Mouse (Mus musculus): Measurements from ENCODE around the gene BC028528. TPM values are rescaled to one million over a fixed set of nuclear protein-coding genes. Genes with fewer than 3 reads are reported as not detected.

The BC028528 gene
- polyA plus RNA-seq, 1 experiment from 2014 or later = 7.6 TPM

- Histone ChIP-seq H3K27me3 (replicated peaks; ENCODE audit: low read depth, poor library complexity, severe bottlenecking) (no peaks in the 10 kb centered on the region), H3K27ac (replicated peaks) (no peak overlapping the region), H3K36me3 (replicated peaks) (no peaks in the 10 kb centered on the region), H3K4me1 (peaks cover 33% of the 10 kb centered on the region), H3K4me3 (no peak overlapping the region), H3K9me3 (no peaks in the 10 kb centered on the region)
- no peak for DNase-seq (ENCODE audit: low spot score)
- 86% methylated on average over 4 of the region's 4 CpGs for WGBS
These were observed 4.2 kb downstream of the BC028528 start for GRCm38 (mm10) chr3:95887596-95887995.

GRCm38 (mm10) chr3:95884400-95884799, 7.4 kb downstream of the BC028528 start:
- H3K36me3 ChIP-seq (replicated peaks) = no peaks in the 10 kb centered on the region
- peaks cover 25% of the 10 kb centered on the region for H3K4me1 ChIP-seq
- 0 out of 2 replicates have a peak, but pooled peaks cover 6% of the 10 kb centered on the region for H3K27me3 ChIP-seq (replicated peaks; ENCODE audit: low read depth, poor library complexity, severe bottlenecking)
- H3K9me3 ChIP-seq = no peaks in the 10 kb centered on the region
- DNase-seq (ENCODE audit: low spot score) = no peak
- H3K27ac ChIP-seq (replicated peaks) = no peak overlapping the region
- 78% methylated on average over 5 of the region's 5 CpGs for WGBS
- no peak overlapping the region for H3K4me3 ChIP-seq

- peak; percentile 69 for DNase-seq (ENCODE audit: low spot score)
- WGBS = 2% methylated on average over 24 of the region's 24 CpGs
- 0 out of 2 replicates have a peak, but pooled peaks cover 6% of the 10 kb centered on the region for H3K27me3 ChIP-seq (replicated peaks; ENCODE audit: low read depth, poor library complexity, severe bottlenecking)
- peak overlapping the region; percentile 67 for H3K4me3 ChIP-seq
- H3K27ac ChIP-seq (replicated peaks) = peak overlapping the region; percentile 75
- H3K4me1 ChIP-seq = peaks cover 23% of the 10 kb centered on the region
- H3K36me3 ChIP-seq (replicated peaks) = peaks cover 5% of the 10 kb centered on the region
- no peaks in the 10 kb centered on the region for H3K9me3 ChIP-seq
These were observed 8.9 kb downstream of the BC028528 start for GRCm38 (mm10) chr3:95882816-95883425.

- H3K27ac ChIP-seq (replicated peaks) = peak within 1 kb of the TSS; percentile 75
- peak; percentile 96 for DNase-seq (ENCODE audit: low spot score)
- under 1% methylated on average over 66 of the region's 66 CpGs for WGBS
- 0 out of 2 replicates have a peak, but pooled peaks cover 6% of the 10 kb centered on the region for H3K27me3 ChIP-seq (replicated peaks; ENCODE audit: low read depth, poor library complexity, severe bottlenecking)
- H3K9me3 ChIP-seq = no peaks in the 10 kb centered on the region
- H3K4me1 ChIP-seq = peaks cover 23% of the 10 kb centered on the region
- peak within 1 kb of the TSS; percentile 67 for H3K4me3 ChIP-seq
- H3K36me3 ChIP-seq (replicated peaks) = peaks cover 10% of the 10 kb centered on the region
These were observed 9.6 kb downstream of the BC028528 start, which contains the start of gene Ciart for GRCm38 (mm10) chr3:95881979-95882815. Gene Ciart, minus strand, starts transcription at chr3:95882251.

GRCm38 (mm10) chr3:95879063-95879462, 12.7 kb downstream of the BC028528 start:
- DNase-seq (ENCODE audit: low spot score) = no peak
- no peaks in the 10 kb centered on the region for H3K9me3 ChIP-seq
- H3K4me1 ChIP-seq = peaks cover 23% of the 10 kb centered on the region
- 88% methylated on average over 4 of the region's 4 CpGs for WGBS
- peaks cover 14% of the 10 kb centered on the region for H3K36me3 ChIP-seq (replicated peaks)
- no peak overlapping the region for H3K27ac ChIP-seq (replicated peaks)
- no peak overlapping the region for H3K4me3 ChIP-seq
- 0 out of 2 replicates have a peak, but pooled peaks cover 6% of the 10 kb centered on the region for H3K27me3 ChIP-seq (replicated peaks; ENCODE audit: low read depth, poor library complexity, severe bottlenecking)

- H3K27ac ChIP-seq (replicated peaks) = peak overlapping the region; percentile 89
- no peak for DNase-seq (ENCODE audit: low spot score)
These were observed 19.8 kb downstream of the BC028528 start for GRCm38 (mm10) chr3:95872048-95872447.

GRCm38 (mm10) chr3:95871392-95871867, 20.4 kb downstream of the BC028528 start, which contains the start of gene Mrps21:
Gene Mrps21, minus strand, starts transcription at chr3:95871519.
- Histone ChIP-seq H3K27me3 (replicated peaks; ENCODE audit: low read depth, poor library complexity, severe bottlenecking) (no peaks in the 10 kb centered on the region), H3K9me3 (no peaks in the 10 kb centered on the region), H3K27ac (replicated peaks) (peak within 1 kb of the TSS; percentile 89), H3K4me3 (peak within 1 kb of the TSS; percentile 82), H3K36me3 (replicated peaks) (peaks cover 44% of the 10 kb centered on the region), H3K4me1 (peaks cover 18% of the 10 kb centered on the region)
- peak; percentile 91 for DNase-seq (ENCODE audit: low spot score)
- WGBS = under 1% methylated on average over 33 of the region's 33 CpGs

More at GRCm38 (mm10) chr3:95872048-95872447, 19.8 kb downstream of the BC028528 start:
- peaks cover 18% of the 10 kb centered on the region for H3K4me1 ChIP-seq
- H3K9me3 ChIP-seq = no peaks in the 10 kb centered on the region
- H3K27me3 ChIP-seq (replicated peaks; ENCODE audit: low read depth, poor library complexity, severe bottlenecking) = no peaks in the 10 kb centered on the region
- H3K4me3 ChIP-seq = peak overlapping the region; percentile 82
- WGBS = 83% methylated on average over 7 of the region's 7 CpGs
- peaks cover 39% of the 10 kb centered on the region for H3K36me3 ChIP-seq (replicated peaks)

GRCm38 (mm10) chr3:95870976-95871375, 20.8 kb downstream of the BC028528 start:
- Histone ChIP-seq H3K27me3 (replicated peaks; ENCODE audit: low read depth, poor library complexity, severe bottlenecking) (no peaks in the 10 kb centered on the region), H3K4me3 (peak overlapping the region; percentile 82), H3K27ac (replicated peaks) (peak overlapping the region; percentile 89), H3K4me1 (peaks cover 18% of the 10 kb centered on the region), H3K36me3 (replicated peaks) (peaks cover 49% of the 10 kb centered on the region), H3K9me3 (no peaks in the 10 kb centered on the region)
- no peak for DNase-seq (ENCODE audit: low spot score)
- WGBS = 7% methylated on average over 15 of the region's 15 CpGs

GRCm38 (mm10) chr3:95867408-95867807, 24.4 kb downstream of the BC028528 start:
- Histone ChIP-seq H3K4me1 (peaks cover 16% of the 10 kb centered on the region), H3K4me3 (no peak overlapping the region), H3K27ac (replicated peaks) (no peak overlapping the region), H3K36me3 (replicated peaks) (peaks cover 78% of the 10 kb centered on the region), H3K9me3 (no peaks in the 10 kb centered on the region), H3K27me3 (replicated peaks; ENCODE audit: low read depth, poor library complexity, severe bottlenecking) (no peaks in the 10 kb centered on the region)
- 93% methylated on average over 2 of the region's 2 CpGs for WGBS
- no peak for DNase-seq (ENCODE audit: low spot score)

GRCm38 (mm10) chr3:95866071-95866470, 25.7 kb downstream of the BC028528 start:
- no peak for DNase-seq (ENCODE audit: low spot score)
- peaks cover 91% of the 10 kb centered on the region for H3K36me3 ChIP-seq (replicated peaks)
- H3K9me3 ChIP-seq = no peaks in the 10 kb centered on the region
- H3K4me3 ChIP-seq = no peak overlapping the region
- H3K4me1 ChIP-seq = peaks cover 10% of the 10 kb centered on the region
- no peak overlapping the region for H3K27ac ChIP-seq (replicated peaks)
- WGBS = 90% methylated on average over 5 of the region's 5 CpGs
- no peaks in the 10 kb centered on the region for H3K27me3 ChIP-seq (replicated peaks; ENCODE audit: low read depth, poor library complexity, severe bottlenecking)

GRCm38 (mm10) chr3:95865571-95865970, 26.2 kb downstream of the BC028528 start:
- no peaks in the 10 kb centered on the region for H3K9me3 ChIP-seq
- H3K4me3 ChIP-seq = no peak overlapping the region
- H3K27me3 ChIP-seq (replicated peaks; ENCODE audit: low read depth, poor library complexity, severe bottlenecking) = no peaks in the 10 kb centered on the region
- peaks cover 6% of the 10 kb centered on the region for H3K4me1 ChIP-seq
- 92% methylated on average over 20 of the region's 20 CpGs for WGBS
- peaks cover 91% of the 10 kb centered on the region for H3K36me3 ChIP-seq (replicated peaks)
- DNase-seq (ENCODE audit: low spot score) = no peak
- H3K27ac ChIP-seq (replicated peaks) = no peak overlapping the region

- no peaks in the 10 kb centered on the region for H3K9me3 ChIP-seq
- no peak for DNase-seq (ENCODE audit: low spot score)
- no peak overlapping the region for H3K27ac ChIP-seq (replicated peaks)
- no peaks in the 10 kb centered on the region for H3K27me3 ChIP-seq (replicated peaks; ENCODE audit: low read depth, poor library complexity, severe bottlenecking)
- H3K4me3 ChIP-seq = no peak overlapping the region
- 94% methylated on average over 5 of the region's 5 CpGs for WGBS
- H3K4me1 ChIP-seq = peaks cover under 1% of the 10 kb centered on the region; the same call in 1 of the 2 replicates
- peaks cover 87% of the 10 kb centered on the region for H3K36me3 ChIP-seq (replicated peaks)
These were observed 26.8 kb downstream of the BC028528 start for GRCm38 (mm10) chr3:95865050-95865449.
